Mouse (Mus musculus): ENCODE results near the gene Ipcef1. TPM values are rescaled to one million over a fixed set of nuclear protein-coding genes. Genes with fewer than 3 reads are reported as not detected.

Ipcef1 gene
- polyA plus RNA-seq, 1 experiment from 2014 or later: 0.63 TPM

DNA sequence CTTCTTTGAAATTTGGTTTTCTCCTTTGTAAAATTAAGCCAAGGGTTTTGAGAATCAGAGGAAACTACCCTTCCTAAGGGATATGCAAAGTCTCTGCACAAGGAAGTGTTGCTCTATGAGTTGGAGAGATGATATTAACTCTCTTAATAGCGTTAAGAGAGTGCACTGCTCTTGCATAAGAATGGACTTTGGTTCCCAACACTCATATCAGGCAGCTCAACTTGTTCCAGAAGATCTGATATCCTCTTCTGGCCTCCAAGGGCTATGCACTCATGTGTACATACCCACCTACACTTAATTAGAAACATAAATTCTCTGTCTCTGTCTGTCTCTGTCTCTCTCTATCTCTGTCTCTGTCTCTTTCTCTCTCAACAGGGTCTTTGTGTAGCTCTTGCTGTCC, 123.4 kb downstream of the Ipcef1 start:
- DNase-seq (ENCODE audit: low spot score, missing footprints) (no peak), ATAC-seq (ENCODE audit: low FRiP score) (no peak)
- no peaks in the 10 kb centered on the region for H3K36me3 ChIP-seq (ENCODE audit: control insufficient read depth, insufficient read depth, low read length)
- no peak overlapping the region for H3K4me3 ChIP-seq (ENCODE audit: low read depth, low read length)
- no peak overlapping the region for H3K9ac ChIP-seq (ENCODE audit: low read length)
- no peaks in the 10 kb centered on the region for H3K27me3 ChIP-seq (ENCODE audit: control insufficient read depth, insufficient read depth, low read length)
- H3K4me2 ChIP-seq: no peak overlapping the region
- H3K9me3 ChIP-seq (ENCODE audit: control insufficient read depth, low read length): no peaks in the 10 kb centered on the region
- 50% methylated on average over 1 of the region's 1 CpGs for WGBS
- H3K27ac ChIP-seq (ENCODE audit: low read depth, low read length): no peak overlapping the region
- no peaks in the 10 kb centered on the region for H3K4me1 ChIP-seq (ENCODE audit: control insufficient read depth, insufficient read depth, low read length)

DNA sequence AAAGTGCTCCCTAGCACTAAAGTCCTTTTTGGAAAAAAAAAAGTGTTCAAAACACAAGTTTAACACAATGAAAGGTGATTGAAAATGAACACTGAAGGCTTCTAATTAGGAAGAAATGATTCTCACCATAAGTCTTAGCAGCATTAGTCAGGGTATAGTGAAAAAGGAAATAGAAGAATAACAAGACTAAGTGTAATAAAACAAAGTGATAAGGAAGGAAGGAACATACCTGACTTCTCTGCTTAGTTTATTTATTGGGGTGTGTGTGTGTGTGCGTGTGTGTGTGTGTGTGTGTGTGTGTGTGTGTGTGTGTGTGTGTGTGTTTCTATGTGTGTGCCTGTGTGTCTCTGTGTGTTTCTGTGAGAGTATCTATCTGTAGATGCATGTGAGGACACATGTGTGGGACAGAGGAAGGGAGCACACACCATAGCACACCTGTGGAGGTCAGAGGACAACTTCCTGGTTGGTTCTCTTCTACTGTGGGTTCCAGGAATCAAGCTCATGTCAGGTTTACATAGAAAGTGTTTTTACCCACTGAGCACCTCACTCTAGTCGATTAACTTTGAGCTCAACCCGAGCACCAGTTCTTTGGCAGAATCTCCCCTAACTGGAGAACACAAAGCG, 124.6 kb downstream of the Ipcef1 start:
- H3K9ac ChIP-seq (ENCODE audit: low read length): no peak overlapping the region
- no peak overlapping the region for H3K27ac ChIP-seq (ENCODE audit: low read depth, low read length)
- no peak for DNase-seq (ENCODE audit: low spot score, missing footprints)
- no peaks in the 10 kb centered on the region for H3K36me3 ChIP-seq (ENCODE audit: control insufficient read depth, insufficient read depth, low read length)
- 81% methylated on average over 4 of the region's 4 CpGs for WGBS
- H3K9me3 ChIP-seq (ENCODE audit: control insufficient read depth, low read length): no peaks in the 10 kb centered on the region
- H3K27me3 ChIP-seq (ENCODE audit: control insufficient read depth, insufficient read depth, low read length): no peaks in the 10 kb centered on the region
- no peak overlapping the region for H3K4me3 ChIP-seq (ENCODE audit: low read depth, low read length)
- H3K4me1 ChIP-seq (ENCODE audit: control insufficient read depth, insufficient read depth, low read length): no peaks in the 10 kb centered on the region
- ATAC-seq (ENCODE audit: low FRiP score): no peak
- H3K4me2 ChIP-seq: no peak overlapping the region

DNA sequence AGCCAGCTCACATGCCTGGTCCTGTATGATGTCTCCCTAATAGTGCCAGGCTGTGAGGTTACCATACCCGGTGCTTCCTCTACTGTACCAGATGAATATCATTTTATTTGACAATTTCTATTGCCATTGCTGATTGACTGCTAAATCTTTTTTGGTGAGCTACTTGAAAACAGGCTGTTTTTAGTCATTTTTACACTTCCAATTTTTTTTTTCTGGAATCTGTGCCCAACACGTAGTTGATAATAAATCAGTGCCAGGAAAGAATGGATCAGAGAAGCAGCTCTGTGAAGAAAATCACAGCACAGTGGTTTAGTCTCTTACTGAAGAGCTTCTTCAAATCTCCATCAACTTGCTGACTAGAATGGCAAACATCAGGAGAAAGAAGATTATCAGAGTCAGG, 125.6 kb downstream of the Ipcef1 start:
- ATAC-seq (ENCODE audit: low FRiP score) (no peak), DNase-seq (ENCODE audit: low spot score, missing footprints) (no peak)
- WGBS: 89% methylated on average over 2 of the region's 2 CpGs
- H3K36me3 ChIP-seq (ENCODE audit: control insufficient read depth, insufficient read depth, low read length): no peaks in the 10 kb centered on the region
- H3K27ac ChIP-seq (ENCODE audit: low read depth, low read length): no peak overlapping the region
- H3K27me3 ChIP-seq (ENCODE audit: control insufficient read depth, insufficient read depth, low read length): no peaks in the 10 kb centered on the region
- no peak overlapping the region for H3K4me3 ChIP-seq (ENCODE audit: low read depth, low read length)
- H3K4me1 ChIP-seq (ENCODE audit: control insufficient read depth, insufficient read depth, low read length): no peaks in the 10 kb centered on the region
- H3K9me3 ChIP-seq (ENCODE audit: control insufficient read depth, low read length): no peaks in the 10 kb centered on the region
- H3K4me2 ChIP-seq: no peak overlapping the region
- H3K9ac ChIP-seq (ENCODE audit: low read length): no peak overlapping the region

DNA sequence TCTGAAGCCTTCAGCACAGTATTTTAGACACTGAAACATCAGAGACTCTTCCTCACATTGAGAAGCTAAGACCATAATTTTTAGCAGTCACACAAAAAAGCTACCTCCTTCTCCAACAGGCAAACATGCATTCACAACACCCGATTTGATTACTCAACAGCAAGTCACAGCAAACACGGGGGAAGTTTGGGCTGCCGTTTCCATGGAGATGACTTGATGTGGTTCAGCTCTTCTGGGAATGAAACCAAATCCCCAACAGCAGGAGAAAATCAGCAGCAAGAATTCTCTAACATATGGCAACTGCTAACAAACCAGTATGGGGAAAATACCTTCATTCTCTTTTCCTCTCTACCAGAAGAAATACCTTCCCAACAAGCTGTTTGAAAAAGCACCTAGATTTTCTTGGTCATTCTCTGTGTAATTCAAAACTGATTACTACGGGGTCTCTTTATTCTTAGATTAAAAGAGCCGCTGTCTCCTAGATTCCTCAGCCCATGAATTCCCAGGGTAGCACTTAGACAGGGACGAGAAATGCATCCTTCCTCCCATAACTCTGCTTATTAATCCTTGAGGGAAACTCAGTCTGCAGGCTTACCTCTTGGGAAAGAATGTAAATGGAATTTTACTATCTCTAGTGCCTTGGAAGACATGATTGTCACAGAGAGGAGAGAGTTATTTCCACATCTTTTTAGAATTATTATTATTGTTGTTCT, 135.6 kb downstream of the Ipcef1 start:
- H3K9ac ChIP-seq (ENCODE audit: low read length): no peak overlapping the region
- peak overlapping the region; percentile 40; the same call in 1 of the 2 replicates for H3K27ac ChIP-seq (ENCODE audit: low read depth, low read length)
- DNase-seq (ENCODE audit: low spot score, missing footprints): peak; percentile 90
- ATAC-seq (ENCODE audit: low FRiP score): peak; percentile 81
- no peaks in the 10 kb centered on the region for H3K9me3 ChIP-seq (ENCODE audit: control insufficient read depth, low read length)
- H3K4me3 ChIP-seq (ENCODE audit: low read depth, low read length): no peak overlapping the region
- 3% methylated on average over 6 of the region's 6 CpGs for WGBS
- H3K36me3 ChIP-seq (ENCODE audit: control insufficient read depth, insufficient read depth, low read length): no peaks in the 10 kb centered on the region
- peaks cover 8% of the 10 kb centered on the region; the same call in 1 of the 2 replicates for H3K4me1 ChIP-seq (ENCODE audit: control insufficient read depth, insufficient read depth, low read length)
- no peaks in the 10 kb centered on the region for H3K27me3 ChIP-seq (ENCODE audit: control insufficient read depth, insufficient read depth, low read length)
- H3K4me2 ChIP-seq: peak overlapping the region; percentile 10; the same call in 1 of the 2 replicates

DNA sequence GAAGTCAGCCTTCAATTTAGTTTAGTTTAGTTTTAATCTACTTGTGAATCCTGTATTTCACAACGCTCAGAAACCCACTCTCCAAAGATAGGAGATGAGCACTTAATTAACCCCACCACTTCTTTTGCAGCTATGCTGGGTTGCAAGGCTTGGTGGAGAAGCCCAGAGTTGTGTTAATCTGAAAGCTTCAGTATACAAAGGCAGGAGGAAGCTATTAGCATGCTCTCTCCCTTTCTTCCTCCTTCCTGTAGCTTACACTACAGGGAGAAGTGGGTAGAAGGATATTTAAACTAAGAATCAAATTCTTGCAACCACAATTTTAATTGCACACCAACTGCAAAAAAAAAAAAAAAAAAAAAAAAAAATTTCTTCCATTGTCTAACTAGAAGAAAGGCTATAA, 136.3 kb downstream of the Ipcef1 start:
- WGBS: 26% methylated on average over 1 of the region's 1 CpGs
- DNase-seq (ENCODE audit: low spot score, missing footprints) (no peak), ATAC-seq (ENCODE audit: low FRiP score) (no peak)
- Histone ChIP-seq H3K27me3 (ENCODE audit: control insufficient read depth, insufficient read depth, low read length) (no peaks in the 10 kb centered on the region), H3K9me3 (ENCODE audit: control insufficient read depth, low read length) (no peaks in the 10 kb centered on the region), H3K4me2 (no peak overlapping the region), H3K27ac (ENCODE audit: low read depth, low read length) (no peak overlapping the region; the same call in 1 of the 2 replicates), H3K4me1 (ENCODE audit: control insufficient read depth, insufficient read depth, low read length) (peaks cover 8% of the 10 kb centered on the region; the same call in 1 of the 2 replicates), H3K9ac (ENCODE audit: low read length) (no peak overlapping the region), H3K36me3 (ENCODE audit: control insufficient read depth, insufficient read depth, low read length) (no peaks in the 10 kb centered on the region), H3K4me3 (ENCODE audit: low read depth, low read length) (no peak overlapping the region)

DNA sequence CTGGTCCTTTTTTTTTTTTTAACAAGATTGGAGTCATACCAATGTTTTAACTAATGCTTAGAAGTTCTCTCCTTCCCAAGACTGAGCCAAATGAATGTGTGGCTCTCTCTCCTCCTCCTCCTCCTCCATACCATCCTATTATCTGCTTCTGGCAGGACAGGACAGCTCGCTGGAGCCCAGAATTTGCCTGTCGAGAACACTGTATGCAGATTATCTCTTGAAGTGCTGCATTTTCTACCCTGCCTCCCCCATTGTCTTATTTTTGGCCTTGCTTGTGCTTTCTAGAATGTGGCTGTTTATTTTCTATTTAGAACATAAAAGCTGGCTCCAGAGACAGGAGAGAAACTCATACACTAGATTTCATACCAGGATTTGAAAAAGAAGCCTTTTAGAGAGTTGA, 142.5 kb downstream of the Ipcef1 start:
- Histone ChIP-seq H3K9me3 (ENCODE audit: control insufficient read depth, low read length) (no peaks in the 10 kb centered on the region), H3K4me2 (no peak overlapping the region), H3K9ac (ENCODE audit: low read length) (no peak overlapping the region), H3K27me3 (ENCODE audit: control insufficient read depth, insufficient read depth, low read length) (no peaks in the 10 kb centered on the region), H3K4me1 (ENCODE audit: control insufficient read depth, insufficient read depth, low read length) (no peaks in the 10 kb centered on the region), H3K36me3 (ENCODE audit: control insufficient read depth, insufficient read depth, low read length) (no peaks in the 10 kb centered on the region), H3K4me3 (ENCODE audit: low read depth, low read length) (no peak overlapping the region), H3K27ac (ENCODE audit: low read depth, low read length) (no peak overlapping the region)
- WGBS: 67% methylated on average over 2 of the region's 2 CpGs
- no peak for DNase-seq (ENCODE audit: low spot score, missing footprints)
- no peak for ATAC-seq (ENCODE audit: low FRiP score)

DNA sequence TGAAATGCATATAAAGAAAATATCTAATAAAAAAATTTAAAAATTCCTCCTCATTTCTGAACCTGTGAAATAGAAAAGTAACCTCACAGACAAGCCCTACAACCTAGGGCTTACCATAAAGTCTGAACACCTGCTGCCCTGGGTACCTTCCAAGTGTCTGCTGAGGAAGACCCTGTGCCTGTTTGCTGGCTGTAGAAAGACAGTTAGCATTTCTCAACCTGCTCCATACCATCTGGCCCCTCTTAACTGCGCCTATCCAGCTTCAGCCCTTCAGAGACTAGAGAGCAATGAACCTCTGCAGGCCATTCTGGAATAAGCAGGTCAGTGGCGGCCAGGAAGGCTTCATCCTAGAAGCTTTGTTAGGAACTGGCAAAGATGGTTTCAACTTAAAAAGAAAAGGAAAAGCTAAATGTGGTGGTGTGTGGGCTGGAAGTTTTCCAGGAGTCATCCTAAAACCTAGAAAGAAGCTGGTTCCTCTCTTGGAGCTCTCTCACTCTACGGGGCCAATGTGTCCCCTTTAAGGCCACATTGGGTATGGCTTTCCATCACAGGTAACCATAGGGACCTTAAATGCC, 150.4 kb downstream of the Ipcef1 start:
- Histone ChIP-seq H3K9me3 (ENCODE audit: control insufficient read depth, low read length) (no peaks in the 10 kb centered on the region), H3K9ac (ENCODE audit: low read length) (no peak overlapping the region), H3K4me2 (no peak overlapping the region), H3K4me3 (ENCODE audit: low read depth, low read length) (no peak overlapping the region), H3K27me3 (ENCODE audit: control insufficient read depth, insufficient read depth, low read length) (no peaks in the 10 kb centered on the region), H3K4me1 (ENCODE audit: control insufficient read depth, insufficient read depth, low read length) (no peaks in the 10 kb centered on the region), H3K27ac (ENCODE audit: low read depth, low read length) (no peak overlapping the region), H3K36me3 (ENCODE audit: control insufficient read depth, insufficient read depth, low read length) (no peaks in the 10 kb centered on the region)
- 85% methylated on average over 3 of the region's 3 CpGs for WGBS
- ATAC-seq (ENCODE audit: low FRiP score): no peak
- DNase-seq (ENCODE audit: low spot score, missing footprints): no peak

DNA sequence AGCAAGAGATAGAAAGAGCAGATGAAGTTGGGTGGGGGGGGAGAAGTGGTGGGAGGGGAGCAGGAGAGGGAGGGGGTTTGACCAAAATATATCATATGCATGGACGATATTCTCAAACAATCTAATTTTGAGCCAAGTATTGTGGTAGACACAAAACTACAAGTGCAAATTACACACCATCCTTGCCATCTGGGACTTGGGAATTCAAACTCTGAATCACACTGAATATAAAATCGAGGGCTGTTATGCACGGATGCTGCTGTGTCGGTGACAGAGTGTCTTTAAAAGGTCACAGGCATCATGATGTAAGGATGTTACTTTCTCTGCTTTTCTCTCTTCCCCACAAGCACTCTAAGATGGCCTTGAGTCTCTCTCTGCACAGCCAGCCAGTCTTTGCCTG, 152.2 kb downstream of the Ipcef1 start:
- WGBS: 92% methylated on average over 4 of the region's 4 CpGs
- H3K4me3 ChIP-seq (ENCODE audit: low read depth, low read length): no peak overlapping the region
- no peaks in the 10 kb centered on the region for H3K27me3 ChIP-seq (ENCODE audit: control insufficient read depth, insufficient read depth, low read length)
- H3K4me1 ChIP-seq (ENCODE audit: control insufficient read depth, insufficient read depth, low read length): no peaks in the 10 kb centered on the region
- no peaks in the 10 kb centered on the region for H3K36me3 ChIP-seq (ENCODE audit: control insufficient read depth, insufficient read depth, low read length)
- DNase-seq (ENCODE audit: low spot score, missing footprints) (no peak), ATAC-seq (ENCODE audit: low FRiP score) (no peak)
- H3K27ac ChIP-seq (ENCODE audit: low read depth, low read length): no peak overlapping the region
- no peak overlapping the region for H3K4me2 ChIP-seq
- H3K9me3 ChIP-seq (ENCODE audit: control insufficient read depth, low read length): no peaks in the 10 kb centered on the region
- H3K9ac ChIP-seq (ENCODE audit: low read length): no peak overlapping the region

DNA sequence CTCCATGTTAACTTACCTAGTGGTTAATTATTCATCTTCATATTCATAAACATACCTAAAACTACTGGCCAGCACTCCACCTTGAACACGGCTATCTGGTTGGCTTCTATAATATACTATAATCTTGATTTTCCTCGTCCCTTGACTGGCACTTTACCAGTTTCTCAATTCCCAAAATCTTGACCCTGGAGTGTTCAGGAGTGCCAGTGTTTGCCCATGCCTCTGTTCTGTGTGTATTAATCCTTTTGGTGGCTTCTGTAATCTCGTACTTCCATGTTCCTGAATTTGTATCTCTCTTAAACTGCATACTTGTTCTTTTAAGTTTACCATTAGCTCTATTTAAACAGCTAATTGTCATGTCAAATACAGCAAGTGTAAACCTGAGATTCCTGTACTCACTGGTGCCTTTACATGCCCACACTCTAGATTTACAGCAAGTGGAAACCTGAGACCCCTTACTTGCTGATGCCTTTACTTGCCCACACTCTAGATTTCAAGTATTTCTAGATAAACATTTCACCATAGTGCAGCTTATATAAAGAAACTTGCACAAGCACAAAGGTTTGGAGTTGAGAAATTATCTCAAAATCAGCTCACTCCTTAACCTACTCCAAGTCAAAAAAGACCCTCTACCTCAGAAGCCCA, 155.5 kb downstream of the Ipcef1 start:
- no peak for ATAC-seq (ENCODE audit: low FRiP score)
- 78% methylated on average over 3 of the region's 3 CpGs for WGBS

More for the DNA sequence above, 155.5 kb downstream of the Ipcef1 start:
- H3K27me3 ChIP-seq (ENCODE audit: control insufficient read depth, insufficient read depth, low read length): no peaks in the 10 kb centered on the region
- no peak overlapping the region for H3K27ac ChIP-seq (ENCODE audit: low read depth, low read length)
- no peak overlapping the region for H3K4me3 ChIP-seq (ENCODE audit: low read depth, low read length)
- H3K36me3 ChIP-seq (ENCODE audit: control insufficient read depth, insufficient read depth, low read length): no peaks in the 10 kb centered on the region
- no peaks in the 10 kb centered on the region for H3K9me3 ChIP-seq (ENCODE audit: control insufficient read depth, low read length)
- no peak overlapping the region for H3K9ac ChIP-seq (ENCODE audit: low read length)
- peak; percentile 8 for DNase-seq (ENCODE audit: low spot score, missing footprints)
- H3K4me2 ChIP-seq: no peak overlapping the region
- H3K4me1 ChIP-seq (ENCODE audit: control insufficient read depth, insufficient read depth, low read length): no peaks in the 10 kb centered on the region

Data from midbrain, embryonic 11.5 days (tissue).